Mouse (Mus musculus) induced T-regulatory cell, adult 2 months (primary cell): ENCODE results near the gene Nck2.
"Not testable (repeated sequence)": the region's sequence is repeated elsewhere in the genome, so short reads cannot be mapped to it uniquely, and the experiment has no call there.

Experiments used
- DNase-seq: peaks from one replicate; pipeline ENCODE4 v3.0.0-alpha.2; 2012; ENCODE audit warnings: low read depth

The Nck2 gene

DNA sequence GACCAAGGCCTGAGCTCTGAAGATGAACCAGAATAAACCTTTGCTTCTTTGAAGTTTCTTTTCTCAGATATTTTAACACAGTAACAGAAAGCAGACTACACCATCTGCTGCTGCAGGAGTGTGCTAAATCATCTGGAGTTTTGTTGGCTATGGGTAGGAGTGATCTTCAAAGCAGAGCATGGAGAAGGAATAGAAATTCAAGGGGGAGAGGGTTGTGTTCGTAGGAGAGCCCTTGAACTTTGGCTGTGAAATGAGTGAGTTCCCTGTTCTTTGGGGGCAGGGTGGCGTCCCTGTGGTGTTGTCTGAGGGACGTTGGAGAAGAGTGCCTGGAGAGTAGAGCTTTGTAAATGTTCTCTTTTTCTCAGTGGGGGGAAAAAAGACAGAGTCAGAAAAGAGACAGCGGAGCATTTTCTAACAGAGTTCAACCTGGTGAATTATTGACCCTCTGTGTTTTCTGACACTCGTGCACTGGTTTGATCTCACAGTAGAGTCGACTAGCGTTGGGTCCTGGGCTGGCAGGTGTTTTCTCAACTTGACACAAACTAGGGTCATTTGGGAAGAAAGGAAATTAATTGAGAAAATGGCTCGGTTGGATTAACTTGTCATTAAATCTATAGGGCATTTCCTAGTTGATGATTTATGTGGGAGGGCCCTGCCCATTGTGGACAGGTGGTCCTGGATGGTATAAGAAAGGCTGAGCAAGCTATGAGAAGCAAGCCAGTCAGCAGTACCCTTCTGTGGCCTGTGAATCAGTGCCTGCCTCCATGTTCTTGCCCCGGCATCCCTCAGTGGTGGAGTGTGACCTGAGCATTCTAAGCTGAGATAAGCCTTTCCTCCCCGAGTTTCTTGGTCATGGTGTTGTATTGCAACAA is 57.8 kb downstream of the Nck2 start:
- no peak for DNase-seq

GRCm38 (mm10) chr1:43502792-43503146 is 58.4 kb downstream of the Nck2 start:
- DNase-seq: peak; percentile 56

DNA sequence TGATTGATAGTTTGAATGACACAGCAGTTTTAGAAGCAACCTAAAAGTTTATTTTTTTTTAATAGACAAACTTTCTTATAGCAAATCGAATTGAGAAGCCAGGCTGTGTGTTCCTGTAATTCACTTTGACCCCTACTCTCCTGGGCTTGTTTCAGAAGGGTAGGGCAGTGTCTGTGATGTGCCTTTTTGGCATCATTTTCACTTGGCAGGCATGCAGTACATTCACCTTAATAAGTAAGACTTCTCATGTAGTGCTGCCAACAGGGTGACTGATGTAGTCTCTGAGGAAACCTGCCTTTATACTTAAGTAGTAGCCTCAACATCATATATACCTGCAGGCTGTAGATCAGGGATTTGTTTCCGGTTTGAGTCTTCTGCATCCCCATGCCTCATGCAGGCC is 58.9 kb downstream of the Nck2 start:
- DNase-seq: peak; percentile 32

DNA sequence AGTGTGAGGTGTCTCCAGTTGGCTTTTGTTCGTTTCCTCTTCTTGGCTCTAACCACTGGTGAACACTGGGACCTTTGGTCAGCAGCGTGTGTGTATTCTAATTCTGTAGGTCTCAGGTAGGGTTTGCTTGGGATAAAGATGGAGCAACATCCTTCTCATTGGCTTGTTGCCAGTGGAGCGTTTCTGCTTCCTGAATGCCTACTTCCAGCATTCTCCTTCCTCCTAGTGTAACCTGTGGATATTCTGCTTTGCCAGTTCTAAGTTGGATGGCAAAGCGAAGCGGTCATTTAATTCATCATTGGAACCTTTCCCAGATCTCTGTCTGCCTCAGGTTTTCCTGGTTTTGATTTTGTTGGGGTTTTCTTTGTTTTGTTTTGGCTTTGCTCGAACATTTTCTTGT is 59.3 kb downstream of the Nck2 start:
- DNase-seq: no peak

DNA sequence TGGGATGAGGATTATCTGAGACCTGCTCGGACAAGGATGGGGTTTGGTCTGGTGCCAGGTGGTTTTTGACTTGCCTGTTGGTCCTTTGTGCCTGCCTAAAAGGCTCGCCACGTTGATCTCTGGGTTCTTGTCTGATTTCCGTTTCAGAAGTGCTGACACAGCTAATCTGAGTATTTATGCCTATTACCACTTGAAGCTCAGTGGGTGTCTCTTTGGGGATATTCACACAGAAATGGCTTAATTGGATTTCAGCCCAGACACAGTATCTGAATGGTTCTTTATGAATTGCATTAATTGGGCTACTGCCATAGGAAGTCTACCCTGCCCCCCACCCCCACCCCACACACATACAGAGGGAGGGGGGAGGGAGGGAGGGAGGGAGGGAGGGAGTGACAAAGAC is 59.9 kb downstream of the Nck2 start:
- peak; percentile 75 for DNase-seq

DNA sequence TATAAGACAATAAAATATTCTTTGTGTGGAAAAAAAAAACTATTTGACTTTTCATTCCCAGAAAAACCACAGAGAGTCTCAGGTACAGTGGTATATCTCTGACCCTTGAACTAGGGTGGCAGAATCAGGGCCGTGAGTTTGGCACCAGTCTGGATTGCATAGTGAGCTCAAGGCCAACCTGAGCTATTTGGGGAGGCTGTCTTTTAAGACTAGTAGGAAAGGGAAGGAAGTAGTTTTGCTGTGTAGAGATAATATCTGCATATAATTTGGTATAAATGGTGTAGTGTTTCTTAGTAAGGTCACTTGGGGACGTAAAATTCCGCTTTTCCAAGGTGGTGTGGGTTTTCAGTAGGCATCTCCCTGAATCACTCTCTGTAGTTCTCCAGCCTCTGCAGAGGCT is 62.3 kb downstream of the Nck2 start:
- DNase-seq: no peak

DNA sequence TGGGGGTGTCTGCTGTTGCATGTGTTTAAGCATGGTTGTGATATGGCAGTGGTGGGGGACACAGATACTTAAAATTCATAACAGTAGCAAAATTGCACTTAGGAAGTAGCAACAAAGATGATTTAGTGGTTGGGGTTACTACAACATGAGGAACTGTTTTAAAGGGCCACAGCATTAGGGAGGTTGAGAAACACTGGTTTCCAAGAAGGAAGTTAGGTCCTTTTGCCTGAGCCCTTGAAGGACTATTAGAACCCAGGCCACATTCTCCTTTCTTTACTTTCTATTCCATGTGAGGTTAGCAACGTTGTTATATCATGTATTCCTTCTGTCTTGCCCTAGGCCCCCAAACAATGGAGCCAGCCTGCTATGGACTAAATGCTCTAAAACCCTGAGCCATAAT is 63.4 kb downstream of the Nck2 start:
- no peak for DNase-seq

- DNase-seq: no peak
Measured at GRCm38 (mm10) chr1:43511256-43511655, 66.9 kb downstream of the Nck2 start.

GRCm38 (mm10) chr1:43511667-43512066 is 67.3 kb downstream of the Nck2 start:
- DNase-seq: no peak

DNA sequence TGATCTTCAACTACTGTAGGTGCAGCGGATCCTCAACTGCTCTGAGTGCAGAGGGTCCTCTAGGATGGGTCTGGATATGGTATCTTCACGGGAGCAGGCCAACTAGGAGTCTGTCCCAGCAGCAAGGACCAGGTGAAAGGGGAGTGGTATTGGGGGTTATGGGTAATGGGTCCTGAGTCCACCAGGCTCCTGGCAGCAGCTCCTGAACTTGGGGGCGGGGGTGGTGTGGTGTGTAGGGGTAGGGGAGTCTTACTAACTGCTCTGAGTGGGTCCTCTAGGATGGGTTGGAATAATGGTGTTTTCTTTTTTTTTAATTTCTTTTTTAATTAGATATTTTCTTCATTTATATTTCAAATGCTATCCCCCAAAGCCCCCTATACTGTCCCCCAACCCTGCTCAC is 73.0 kb downstream of the Nck2 start:
- DNase-seq: no peak

DNA sequence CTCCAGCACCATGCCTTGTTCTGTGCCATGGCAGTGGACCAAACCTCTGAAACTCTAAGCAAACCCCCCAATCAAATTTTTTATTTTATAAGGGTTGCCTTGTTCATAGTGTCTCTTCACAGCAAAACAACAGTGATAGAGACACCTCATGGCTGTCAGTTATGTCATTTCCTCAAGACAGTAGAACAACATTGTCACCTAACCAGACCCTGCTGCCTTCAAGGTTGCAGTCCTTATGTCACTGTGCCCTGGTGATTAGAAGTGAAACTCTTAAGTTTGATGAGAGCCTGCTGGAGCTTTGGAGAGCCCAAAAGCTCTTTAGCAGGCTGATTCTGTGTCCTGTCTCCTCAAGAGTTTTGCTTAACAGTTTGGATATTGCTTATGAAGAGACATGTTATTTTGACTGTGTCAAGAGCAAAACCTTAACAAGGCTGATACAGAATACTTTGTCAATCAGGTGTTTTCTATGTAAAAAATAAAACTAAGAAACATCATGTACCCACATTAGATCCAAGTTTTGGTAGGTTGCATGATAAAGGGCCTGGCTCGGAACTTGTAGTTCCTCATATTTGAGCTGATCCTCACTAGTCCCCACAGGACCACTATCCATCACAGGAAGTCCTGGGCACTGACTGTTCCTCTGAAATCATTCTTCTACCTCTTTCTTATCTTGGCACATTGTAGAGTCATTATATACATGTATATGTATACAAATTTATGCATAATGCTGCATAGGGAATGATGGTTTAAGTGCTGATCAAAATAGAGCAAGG is 76.0 kb downstream of the Nck2 start:
- peak; percentile 82 for DNase-seq

- peak; percentile 57 for DNase-seq
Measured at GRCm38 (mm10) chr1:43520989-43521371, 76.6 kb downstream of the Nck2 start.

DNA sequence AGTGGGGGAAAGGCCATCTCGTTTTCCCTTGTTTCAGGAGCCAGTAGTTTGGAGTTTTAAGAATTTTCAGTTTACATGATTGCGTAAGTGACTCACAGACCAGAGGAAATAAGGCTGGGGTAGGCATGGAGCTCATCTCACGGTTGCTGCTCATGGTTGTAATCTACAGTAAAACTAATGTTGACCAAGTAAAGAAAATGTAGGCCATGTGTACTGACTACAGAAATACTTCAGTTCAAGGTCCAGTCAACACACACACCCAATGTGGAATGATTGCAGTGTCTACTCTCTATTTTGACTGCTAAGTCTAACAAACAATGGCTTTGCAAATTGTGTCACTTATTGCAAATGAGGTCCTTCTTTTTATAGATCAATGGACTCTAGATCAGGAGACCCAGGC is 77.1 kb downstream of the Nck2 start:
- peak; percentile 28 for DNase-seq

GRCm38 (mm10) chr1:43521950-43522349 is 77.6 kb downstream of the Nck2 start:
- DNase-seq: peak; percentile 57

DNA sequence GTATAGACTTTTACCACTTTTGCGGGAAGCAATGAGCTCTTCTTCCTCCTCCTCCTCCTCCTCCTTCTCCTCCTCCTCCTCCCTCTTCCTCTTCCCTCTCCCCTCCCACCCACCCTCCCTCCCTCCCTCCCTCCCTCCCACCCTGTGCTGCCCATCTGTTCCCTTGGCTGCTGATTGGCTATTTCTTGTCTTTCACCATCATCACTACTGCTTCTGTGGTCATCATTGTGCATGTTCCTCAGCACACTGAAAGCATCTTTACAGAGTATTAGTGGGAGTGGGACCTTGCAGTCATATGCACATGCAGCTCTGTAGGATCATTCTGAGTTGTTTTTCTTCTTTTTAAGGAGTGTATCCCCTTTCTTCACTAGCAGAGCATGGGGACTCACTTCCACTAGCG is 78.6 kb downstream of the Nck2 start:
- no peak for DNase-seq

DNA sequence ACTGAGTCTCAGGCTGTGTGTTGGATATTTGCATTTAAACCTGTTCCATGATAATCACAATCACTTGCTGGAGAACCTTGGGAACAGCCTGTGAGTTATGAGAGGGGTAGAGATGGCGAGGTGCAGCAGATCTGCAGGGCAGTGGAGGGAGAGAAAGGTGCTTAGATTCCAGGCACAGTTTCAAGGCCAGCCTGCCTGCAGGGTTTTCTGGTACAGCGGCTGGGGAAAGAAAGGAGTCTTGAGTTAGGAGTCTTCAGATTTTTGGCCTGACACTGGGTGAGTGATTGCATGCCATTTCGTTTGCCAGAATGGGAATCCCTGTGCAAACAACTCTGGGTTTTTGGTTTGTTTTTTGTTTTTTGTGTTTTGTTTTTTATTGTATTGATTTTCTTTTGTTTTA is 80.0 kb downstream of the Nck2 start:
- no peak for DNase-seq

DNA sequence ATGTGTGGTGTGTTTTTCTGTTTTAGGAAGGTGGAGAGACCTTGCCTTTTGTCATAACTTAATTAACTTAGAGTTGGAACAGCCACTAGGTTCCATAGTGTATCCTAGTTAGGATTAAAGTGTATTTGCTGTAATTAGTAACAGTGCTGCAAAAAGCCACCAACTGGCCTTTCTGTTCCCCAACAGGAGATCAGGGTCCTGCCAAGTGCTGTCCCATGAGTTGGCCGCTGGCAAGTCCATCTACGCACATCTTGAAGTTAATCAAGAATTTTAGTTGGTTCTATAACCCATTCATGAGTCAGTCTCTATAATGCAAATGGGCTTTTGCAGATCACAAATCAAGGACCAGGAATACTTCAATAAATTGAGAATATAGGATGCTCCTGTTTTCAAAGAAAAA is 83.9 kb downstream of the Nck2 start:
- no peak for DNase-seq

GRCm38 (mm10) chr1:43529086-43529485 is 84.7 kb downstream of the Nck2 start:
- no peak for DNase-seq

DNA sequence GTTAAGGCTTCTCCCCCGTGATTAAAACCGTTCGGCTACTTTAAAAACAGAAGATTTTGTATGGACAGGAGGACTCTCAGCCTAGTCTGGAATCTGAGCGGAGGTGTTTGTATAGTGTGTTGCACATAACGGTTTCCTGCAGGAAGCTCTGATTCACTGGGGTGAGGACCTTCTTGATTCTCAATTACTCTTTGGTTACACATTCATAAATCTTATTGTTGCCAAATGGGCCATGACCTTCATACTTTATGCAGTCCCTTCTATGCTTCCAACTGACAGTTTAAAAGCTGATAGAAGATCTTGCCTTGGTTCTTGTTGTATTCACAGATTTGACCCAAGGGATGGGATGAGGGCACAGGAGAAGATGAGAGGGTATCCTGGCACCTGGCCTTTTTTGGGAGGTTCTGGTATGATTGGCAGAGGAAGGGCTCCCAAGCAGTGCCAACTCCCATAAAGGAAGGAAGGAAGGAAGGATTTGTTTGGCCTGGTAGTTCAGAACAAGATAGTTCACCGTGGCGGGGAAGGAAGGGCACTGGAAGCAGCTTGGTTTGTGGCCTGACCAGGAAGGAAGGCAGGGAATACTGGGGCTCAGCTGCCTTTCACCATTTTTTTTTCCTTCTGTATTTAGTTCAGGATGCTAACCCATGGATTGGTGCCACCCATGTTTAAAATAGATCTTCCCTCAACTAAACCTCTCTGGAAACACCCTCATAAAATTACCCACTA is 86.1 kb downstream of the Nck2 start:
- no peak for DNase-seq

GRCm38 (mm10) chr1:43531307-43531706 is 86.9 kb downstream of the Nck2 start:
- DNase-seq: no peak

DNA sequence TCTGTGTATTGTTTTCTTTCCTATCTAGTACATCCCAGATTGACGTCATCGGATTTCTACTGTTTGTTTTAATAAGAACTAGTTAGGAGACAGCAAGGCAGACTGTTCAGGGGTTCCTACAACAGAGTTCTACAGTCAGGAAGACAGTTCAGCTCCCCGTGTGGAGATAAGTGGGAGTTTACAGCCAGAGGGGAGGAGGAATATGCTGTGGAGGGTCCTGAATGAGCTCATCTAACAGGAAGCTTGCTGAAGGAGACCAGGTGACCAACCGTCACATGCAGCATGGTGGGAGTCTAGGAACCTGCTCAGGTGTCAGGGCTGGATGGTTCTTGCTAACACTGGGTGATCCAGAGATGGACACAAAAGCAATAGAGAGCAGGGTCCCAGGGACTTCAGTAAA is 87.9 kb downstream of the Nck2 start:
- no peak for DNase-seq

DNA sequence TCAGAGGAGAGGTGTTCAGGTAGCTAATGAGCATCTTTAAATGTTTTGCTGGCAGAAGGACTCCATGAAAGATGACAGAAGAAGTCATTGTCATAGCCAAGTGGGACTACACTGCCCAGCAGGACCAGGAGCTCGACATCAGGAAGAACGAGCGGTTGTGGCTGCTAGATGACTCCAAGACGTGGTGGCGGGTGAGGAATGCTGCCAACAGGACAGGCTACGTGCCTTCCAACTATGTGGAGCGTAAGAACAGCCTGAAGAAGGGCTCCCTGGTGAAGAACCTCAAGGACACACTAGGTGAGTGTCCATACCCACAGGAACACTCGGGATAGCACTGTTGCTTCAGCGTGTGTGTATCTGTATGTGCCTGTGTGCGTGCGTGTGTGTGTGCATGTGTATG is 89.1 kb downstream of the Nck2 start:
- not testable (repeated sequence) for DNase-seq
